Mouse (Mus musculus): ENCODE measurements at regions not wholly inside any gene's neighbourhood (a gene's known extent, or its start where the extent isn't known, plus 50 kb on each side); places are given as distances from the start of the nearest gene placed in this dataset.
A peak's percentile ranks its signal among the peaks of the same experiment; 100 is the strongest.

GRCm38 (mm10) chr11:22661072-22661471, 149.2 kb downstream of the Tmem17 start:
- WGBS = 49% methylated on average over 5 of the region's 5 CpGs
- H3K27ac ChIP-seq (ENCODE audit: low read length) = no peak overlapping the region
- no peak overlapping the region for H3K4me3 ChIP-seq (ENCODE audit: low read depth, low read length)
- no peak overlapping the region for H3K4me2 ChIP-seq (ENCODE audit: low read length)
- H3K9ac ChIP-seq (ENCODE audit: low read depth, low read length) = no peak overlapping the region
- H3K4me1 ChIP-seq (ENCODE audit: control insufficient read depth, insufficient read depth, low read length) = peaks cover 4% of the 10 kb centered on the region; the same call in 1 of the 2 replicates
- no peaks in the 10 kb centered on the region for H3K36me3 ChIP-seq (ENCODE audit: control insufficient read depth, insufficient read depth, low read length)
- no peak; the same call in 1 of the 2 replicates for ATAC-seq
- no peaks in the 10 kb centered on the region for H3K27me3 ChIP-seq (ENCODE audit: control insufficient read depth, insufficient read depth, low read depth, low read length)
- no peaks in the 10 kb centered on the region for H3K9me3 ChIP-seq (replicated peaks; ENCODE audit: control insufficient read depth, low read length, poor library complexity, severe bottlenecking)

- H3K36me3 ChIP-seq (ENCODE audit: control insufficient read depth, insufficient read depth, low read length) = no peaks in the 10 kb centered on the region
- H3K9me3 ChIP-seq (replicated peaks; ENCODE audit: control insufficient read depth, low read length, poor library complexity, severe bottlenecking) = no peaks in the 10 kb centered on the region
- peaks cover 4% of the 10 kb centered on the region; the same call in 1 of the 2 replicates for H3K4me1 ChIP-seq (ENCODE audit: control insufficient read depth, insufficient read depth, low read length)
- no peaks in the 10 kb centered on the region for H3K27me3 ChIP-seq (ENCODE audit: control insufficient read depth, insufficient read depth, low read depth, low read length)
- no peak overlapping the region for H3K9ac ChIP-seq (ENCODE audit: low read depth, low read length)
- 48% methylated on average over 10 of the region's 12 CpGs for WGBS
- no peak overlapping the region for H3K4me3 ChIP-seq (ENCODE audit: low read depth, low read length)
- ATAC-seq = peak; percentile 84
- no peak overlapping the region for H3K27ac ChIP-seq (ENCODE audit: low read length)
- no peak overlapping the region for H3K4me2 ChIP-seq (ENCODE audit: low read length)
These were observed 150.0 kb downstream of the Tmem17 start for GRCm38 (mm10) chr11:22661713-22662551.

- Histone ChIP-seq H3K4me1 (ENCODE audit: control insufficient read depth, insufficient read depth, low read length) (peaks cover 3% of the 10 kb centered on the region; the same call in 1 of the 2 replicates), H3K36me3 (ENCODE audit: control insufficient read depth, insufficient read depth, low read length) (no peaks in the 10 kb centered on the region), H3K27me3 (ENCODE audit: control insufficient read depth, insufficient read depth, low read depth, low read length) (no peaks in the 10 kb centered on the region), H3K4me3 (ENCODE audit: low read depth, low read length) (no peak overlapping the region), H3K4me2 (ENCODE audit: low read length) (no peak overlapping the region), H3K9ac (ENCODE audit: low read depth, low read length) (no peak overlapping the region), H3K9me3 (replicated peaks; ENCODE audit: control insufficient read depth, low read length, poor library complexity, severe bottlenecking) (no peaks in the 10 kb centered on the region), H3K27ac (ENCODE audit: low read length) (no peak overlapping the region)
- no peak for ATAC-seq
- 73% methylated on average over 4 of the region's 4 CpGs for WGBS
These were observed 154.1 kb downstream of the Tmem17 start for GRCm38 (mm10) chr11:22665978-22666377.

GRCm38 (mm10) chr11:22666378-22666777, 154.5 kb downstream of the Tmem17 start:
- H3K4me1 ChIP-seq (ENCODE audit: control insufficient read depth, insufficient read depth, low read length) = peaks cover under 1% of the 10 kb centered on the region
- no peak overlapping the region for H3K27ac ChIP-seq (ENCODE audit: low read length)
- no peaks in the 10 kb centered on the region for H3K9me3 ChIP-seq (replicated peaks; ENCODE audit: control insufficient read depth, low read length, poor library complexity, severe bottlenecking)
- H3K36me3 ChIP-seq (ENCODE audit: control insufficient read depth, insufficient read depth, low read length) = no peaks in the 10 kb centered on the region
- H3K4me2 ChIP-seq (ENCODE audit: low read length) = no peak overlapping the region
- no peaks in the 10 kb centered on the region for H3K27me3 ChIP-seq (ENCODE audit: control insufficient read depth, insufficient read depth, low read depth, low read length)
- WGBS = 92% methylated on average over 5 of the region's 5 CpGs
- H3K9ac ChIP-seq (ENCODE audit: low read depth, low read length) = no peak overlapping the region
- no peak overlapping the region for H3K4me3 ChIP-seq (ENCODE audit: low read depth, low read length)
- no peak for ATAC-seq

GRCm38 (mm10) chr11:22668220-22668619, 156.3 kb downstream of the Tmem17 start:
- no peak overlapping the region for H3K4me3 ChIP-seq (ENCODE audit: low read depth, low read length)
- no peak overlapping the region for H3K27ac ChIP-seq (ENCODE audit: low read length)
- no peak overlapping the region for H3K4me2 ChIP-seq (ENCODE audit: low read length)
- no peaks in the 10 kb centered on the region for H3K9me3 ChIP-seq (replicated peaks; ENCODE audit: control insufficient read depth, low read length, poor library complexity, severe bottlenecking)
- H3K9ac ChIP-seq (ENCODE audit: low read depth, low read length) = no peak overlapping the region
- no peaks in the 10 kb centered on the region for H3K36me3 ChIP-seq (ENCODE audit: control insufficient read depth, insufficient read depth, low read length)
- no peaks in the 10 kb centered on the region for H3K27me3 ChIP-seq (ENCODE audit: control insufficient read depth, insufficient read depth, low read depth, low read length)
- no peak for ATAC-seq
- peaks cover 13% of the 10 kb centered on the region for H3K4me1 ChIP-seq (ENCODE audit: control insufficient read depth, insufficient read depth, low read length)
- 73% methylated on average over 2 of the region's 2 CpGs for WGBS

- Histone ChIP-seq H3K27me3 (ENCODE audit: control insufficient read depth, insufficient read depth, low read depth, low read length) (no peaks in the 10 kb centered on the region), H3K4me2 (ENCODE audit: low read length) (no peak overlapping the region), H3K4me3 (ENCODE audit: low read depth, low read length) (no peak overlapping the region), H3K9ac (ENCODE audit: low read depth, low read length) (no peak overlapping the region), H3K4me1 (ENCODE audit: control insufficient read depth, insufficient read depth, low read length) (peaks cover 13% of the 10 kb centered on the region), H3K36me3 (ENCODE audit: control insufficient read depth, insufficient read depth, low read length) (no peaks in the 10 kb centered on the region), H3K9me3 (replicated peaks; ENCODE audit: control insufficient read depth, low read length, poor library complexity, severe bottlenecking) (no peaks in the 10 kb centered on the region), H3K27ac (ENCODE audit: low read length) (no peak overlapping the region)
- ATAC-seq = no peak
- 73% methylated on average over 4 of the region's 4 CpGs for WGBS
These were observed 157.4 kb downstream of the Tmem17 start for GRCm38 (mm10) chr11:22669267-22669666.

GRCm38 (mm10) chr11:22671791-22672490, 160.1 kb downstream of the Tmem17 start:
- Histone ChIP-seq H3K27ac (ENCODE audit: low read length) (peak overlapping the region; percentile 79), H3K27me3 (ENCODE audit: control insufficient read depth, insufficient read depth, low read depth, low read length) (no peaks in the 10 kb centered on the region), H3K9ac (ENCODE audit: low read depth, low read length) (peak overlapping the region; percentile 31; the same call in 1 of the 2 replicates), H3K4me1 (ENCODE audit: control insufficient read depth, insufficient read depth, low read length) (peaks cover 13% of the 10 kb centered on the region), H3K9me3 (replicated peaks; ENCODE audit: control insufficient read depth, low read length, poor library complexity, severe bottlenecking) (no peaks in the 10 kb centered on the region), H3K36me3 (ENCODE audit: control insufficient read depth, insufficient read depth, low read length) (no peaks in the 10 kb centered on the region), H3K4me3 (ENCODE audit: low read depth, low read length) (no peak overlapping the region), H3K4me2 (ENCODE audit: low read length) (no peak overlapping the region)
- peak; percentile 99 for ATAC-seq
- 22% methylated on average over 5 of the region's 5 CpGs for WGBS

- Histone ChIP-seq H3K27ac (ENCODE audit: low read length) (no peak overlapping the region), H3K4me1 (ENCODE audit: control insufficient read depth, insufficient read depth, low read length) (peaks cover 13% of the 10 kb centered on the region), H3K4me3 (ENCODE audit: low read depth, low read length) (no peak overlapping the region), H3K9ac (ENCODE audit: low read depth, low read length) (no peak overlapping the region), H3K9me3 (replicated peaks; ENCODE audit: control insufficient read depth, low read length, poor library complexity, severe bottlenecking) (no peaks in the 10 kb centered on the region), H3K27me3 (ENCODE audit: control insufficient read depth, insufficient read depth, low read depth, low read length) (no peaks in the 10 kb centered on the region), H3K36me3 (ENCODE audit: control insufficient read depth, insufficient read depth, low read length) (no peaks in the 10 kb centered on the region), H3K4me2 (ENCODE audit: low read length) (no peak overlapping the region)
- WGBS = 86% methylated on average over 3 of the region's 3 CpGs
- no peak for ATAC-seq
These were observed 163.2 kb downstream of the Tmem17 start for GRCm38 (mm10) chr11:22675047-22675446.

- WGBS = 92% methylated on average over 1 of the region's 1 CpGs
- H3K27me3 ChIP-seq (ENCODE audit: control insufficient read depth, insufficient read depth, low read depth, low read length) = no peaks in the 10 kb centered on the region
- no peaks in the 10 kb centered on the region for H3K9me3 ChIP-seq (replicated peaks; ENCODE audit: control insufficient read depth, low read length, poor library complexity, severe bottlenecking)
- H3K4me1 ChIP-seq (ENCODE audit: control insufficient read depth, insufficient read depth, low read length) = peaks cover 13% of the 10 kb centered on the region
- H3K4me2 ChIP-seq (ENCODE audit: low read length) = no peak overlapping the region
- no peak for ATAC-seq
- H3K4me3 ChIP-seq (ENCODE audit: low read depth, low read length) = no peak overlapping the region
- H3K9ac ChIP-seq (ENCODE audit: low read depth, low read length) = no peak overlapping the region
- no peaks in the 10 kb centered on the region for H3K36me3 ChIP-seq (ENCODE audit: control insufficient read depth, insufficient read depth, low read length)
- H3K27ac ChIP-seq (ENCODE audit: low read length) = no peak overlapping the region
These were observed 163.9 kb downstream of the Tmem17 start for GRCm38 (mm10) chr11:22675754-22676153.
